Comparison of ENCODE assay signal across 9 mouse cellular contexts in the genomic region with DNA sequence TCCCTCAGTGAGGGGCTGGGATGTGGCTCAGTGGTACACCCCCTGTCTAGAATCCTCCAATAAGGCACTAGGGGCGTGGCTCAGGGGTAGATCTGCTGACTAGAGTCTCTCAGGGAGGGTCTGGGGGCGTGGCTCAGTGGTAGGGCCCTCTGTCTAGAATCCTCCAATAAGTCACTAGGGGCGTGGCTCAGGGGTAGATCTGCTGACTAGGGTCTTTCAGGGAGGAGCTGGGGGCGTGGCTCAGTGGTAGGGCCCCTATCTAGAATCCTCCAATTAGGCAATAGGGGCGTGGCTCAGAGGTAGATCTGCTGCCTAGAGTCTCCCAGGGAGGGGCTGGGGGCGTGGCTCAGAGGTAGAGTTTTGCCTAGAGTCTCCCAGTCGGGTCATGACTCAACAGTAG. TPM values are rescaled to one million over a fixed set of nuclear protein-coding genes. Genes with fewer than 3 reads are reported as not detected.
DNase-seq lines count a peak whose midpoint lies in the region; ATAC-seq lines count a peak whose summit lies in the region.
"Had no signal": no experiment of that assay in that cellular context is flagged by ENCODE, and none has a peak within 500 bp of the region (broad histone marks: within the 10 kb centered on the region; RNA-seq: fewer than 3 reads in every experiment).

No protein-coding gene starts in this region.

- no peak overlapping the region for H3K4me3 ChIP-seq in heart, embryonic 15.5 days
- no peak overlapping the region for H3K4me3 ChIP-seq in forebrain, embryonic 13.5 days
- no peak overlapping the region for H3K4me3 ChIP-seq in liver, embryonic 15.5 days (replicated peaks)

- peaks cover 17% of the 10 kb centered on the region for H3K4me1 ChIP-seq in heart, embryonic 15.5 days (replicated peaks)
- peaks cover 53% of the 10 kb centered on the region for H3K4me1 ChIP-seq in forebrain, embryonic 13.5 days
- H3K4me1 ChIP-seq in liver, embryonic 15.5 days (replicated peaks) = peaks cover 34% of the 10 kb centered on the region

- intact Hi-C loops in heart, postnatal 25 days (cut with DNase I) = no loop called here
- intact Hi-C loops in heart, postnatal 36 days (cut with DNase I) = no loop called here

- H3K27me3 ChIP-seq in heart, embryonic 15.5 days = peaks cover 74% of the 10 kb centered on the region
- H3K27me3 ChIP-seq in forebrain, embryonic 13.5 days = no peaks in the 10 kb centered on the region
- peaks cover 88% of the 10 kb centered on the region for H3K27me3 ChIP-seq in liver, embryonic 15.5 days

- 4% methylated on average over 7 of the region's 7 CpGs for WGBS in heart, embryonic 15.5 days
- WGBS in forebrain, embryonic 13.5 days = 9% methylated on average over 7 of the region's 7 CpGs
- WGBS in liver, embryonic 15.5 days (ENCODE audit: insufficient replicate concordance) = 5% methylated on average over 7 of the region's 7 CpGs

- no peak overlapping the region for H3K9ac ChIP-seq in heart, embryonic 15.5 days
- no peak overlapping the region for H3K9ac ChIP-seq in forebrain, embryonic 13.5 days
- H3K9ac ChIP-seq in liver, embryonic 15.5 days = no peak overlapping the region

- no peak overlapping the region for H3K27ac ChIP-seq in heart, embryonic 15.5 days
- no peak overlapping the region for H3K27ac ChIP-seq in forebrain, embryonic 13.5 days
- no peak overlapping the region for H3K27ac ChIP-seq in liver, embryonic 15.5 days (replicated peaks)
- H3K27ac ChIP-seq: macrophage had no signal

- DNase-seq in heart, postnatal 25 days (ENCODE audit: low spot score) = no peak
- DNase-seq in Muller cell, postnatal 12 days (ENCODE audit: inconsistent ontology term) = peak; percentile 18
- no peak for DNase-seq in adipocyte (ENCODE audit: low spot score)
- DNase-seq in T-cell, adult 2 months (ENCODE audit: low spot score) = no peak
- DNase-seq in heart, postnatal 36 days = no peak

- H3K4me2 ChIP-seq in heart, embryonic 15.5 days = no peak overlapping the region
- H3K4me2 ChIP-seq in forebrain, embryonic 13.5 days = no peak overlapping the region
- H3K4me2 ChIP-seq in liver, embryonic 15.5 days = no peak overlapping the region

- no peaks in the 10 kb centered on the region for H3K9me3 ChIP-seq in heart, embryonic 15.5 days (replicated peaks)
- no peaks in the 10 kb centered on the region for H3K9me3 ChIP-seq in forebrain, embryonic 13.5 days (replicated peaks)
- no peaks in the 10 kb centered on the region for H3K9me3 ChIP-seq in liver, embryonic 15.5 days (replicated peaks)

- peak; percentile 15; the same call in 1 of the 2 replicates for ATAC-seq in heart, embryonic 15.5 days (replicated peaks; ENCODE audit: insufficient number of reproducible peaks, insufficient read depth, low FRiP score, low read depth)
- peak; percentile 48 for ATAC-seq in forebrain, embryonic 13.5 days
- peak; percentile 72 for ATAC-seq in liver, embryonic 15.5 days (ENCODE audit: insufficient read depth)

- no peaks in the 10 kb centered on the region for H3K36me3 ChIP-seq in heart, embryonic 15.5 days
- peaks cover 17% of the 10 kb centered on the region for H3K36me3 ChIP-seq in forebrain, embryonic 13.5 days (ENCODE audit: poor library complexity, severe bottlenecking)
- no peaks in the 10 kb centered on the region for H3K36me3 ChIP-seq in liver, embryonic 15.5 days (replicated peaks)

RNA-seq across cellular contexts. Expression of gene Lrrc4b, which starts 4.6 kb away (rescaled TPM):
- 1.8 TPM in 2 replicates for polyA plus RNA-seq in heart, embryonic 15.5 days (2015; fragmentation: Nextera tagmentation; extraction: Ambion mirVana)
- total RNA-seq in heart, postnatal 25 days (2021) = 10 to 100 TPM; 27.9 to 32.7 TPM
- polyA plus RNA-seq in forebrain, embryonic 13.5 days (2015; fragmentation: Nextera tagmentation; extraction: Ambion mirVana) = 11.6 and 12.6 TPM in 2 replicates
- polyA plus RNA-seq in liver, embryonic 15.5 days (2015; fragmentation: Nextera tagmentation; extraction: Ambion mirVana) = 0.03 TPM in 1 of 2 replicates, not detected in the other
- 10 to 100 TPM; 20.5 to 21.6 TPM for total RNA-seq in heart, postnatal 36 days (2021)
- polyA plus RNA-seq: macrophage had no signal

RNA-seq across cellular contexts. Expression of gene Aspdh, which starts 31.8 kb away (rescaled TPM):
- 0.43 and 0.74 TPM in 2 replicates for polyA plus RNA-seq in heart, embryonic 15.5 days (2015; fragmentation: Nextera tagmentation; extraction: Ambion mirVana)
- 1 to 10 TPM in 1 of 2 experiments, under 1 TPM in 1; 0.70 to 1.3 TPM for total RNA-seq in heart, postnatal 25 days (2021)
- 3.8 and 4.0 TPM in 2 replicates for polyA plus RNA-seq in forebrain, embryonic 13.5 days (2015; fragmentation: Nextera tagmentation; extraction: Ambion mirVana)
- 14.3 and 17.3 TPM in 2 replicates for polyA plus RNA-seq in liver, embryonic 15.5 days (2015; fragmentation: Nextera tagmentation; extraction: Ambion mirVana)
- total RNA-seq in heart, postnatal 36 days (2021) = under 1 TPM; 0.65 to 0.75 TPM
- polyA plus RNA-seq: macrophage had no signal

RNA-seq across cellular contexts. Expression of gene Josd2, which starts 34.4 kb away (rescaled TPM):
- 134 and 146 TPM in 2 replicates for polyA plus RNA-seq in heart, embryonic 15.5 days (2015; fragmentation: Nextera tagmentation; extraction: Ambion mirVana)
- total RNA-seq in heart, postnatal 25 days (2021) = 100 to 1,000 TPM; 158 to 161 TPM
- 49.0 and 56.1 TPM in 2 replicates for polyA plus RNA-seq in forebrain, embryonic 13.5 days (2015; fragmentation: Nextera tagmentation; extraction: Ambion mirVana)
- polyA plus RNA-seq in liver, embryonic 15.5 days (2015; fragmentation: Nextera tagmentation; extraction: Ambion mirVana) = 175 and 198 TPM in 2 replicates
- total RNA-seq in heart, postnatal 36 days (2021) = 100 to 1,000 TPM; 127 to 143 TPM

RNA-seq across cellular contexts. Expression of gene 1700008O03Rik, which starts 47.8 kb away (rescaled TPM):
- polyA plus RNA-seq in heart, embryonic 15.5 days (2015; fragmentation: Nextera tagmentation; extraction: Ambion mirVana) = 0.13 and 0.47 TPM in 2 replicates
- total RNA-seq in heart, postnatal 25 days (2021) = under 1 TPM; 0.28 to 0.62 TPM
- 0.59 and 1.1 TPM in 2 replicates for polyA plus RNA-seq in forebrain, embryonic 13.5 days (2015; fragmentation: Nextera tagmentation; extraction: Ambion mirVana)
- 0.16 TPM in 1 of 2 replicates, not detected in the other for polyA plus RNA-seq in liver, embryonic 15.5 days (2015; fragmentation: Nextera tagmentation; extraction: Ambion mirVana)
- under 1 TPM in 1 of 2 experiments, not detected in 1; 0.68 TPM for total RNA-seq in heart, postnatal 36 days (2021)

RNA-seq across cellular contexts. Expression of gene Syt3, which starts 49.5 kb away (rescaled TPM):
- polyA plus RNA-seq in heart, embryonic 15.5 days (2015; fragmentation: Nextera tagmentation; extraction: Ambion mirVana) = 0.71 and 0.82 TPM in 2 replicates
- total RNA-seq in heart, postnatal 25 days (2021) = 1 to 10 TPM; 1.3 to 2.2 TPM
- polyA plus RNA-seq in forebrain, embryonic 13.5 days (2015; fragmentation: Nextera tagmentation; extraction: Ambion mirVana) = 10.1 and 10.6 TPM in 2 replicates
- polyA plus RNA-seq in liver, embryonic 15.5 days (2015; fragmentation: Nextera tagmentation; extraction: Ambion mirVana) = not detected in 2 replicates
- total RNA-seq in heart, postnatal 36 days (2021) = 1 to 10 TPM; 1.7 to 3.4 TPM
- polyA plus RNA-seq: macrophage had no signal

Comparison
In these comparisons a context has a peak if more than half of its experiments do, and no peak if none do; other contexts are left out.
1. ATAC-seq: peak in every context shown above with its lines; median percentile 72 in liver, embryonic 15.5 days; 48 in forebrain, embryonic 13.5 days; 15 in heart, embryonic 15.5 days.